Mouse (Mus musculus) C2C12 (cell line): ENCODE measurements around the gene Eno1. TPM values are rescaled to one million over a fixed set of nuclear protein-coding genes. Genes with fewer than 3 reads are reported as not detected.
A peak's percentile ranks its signal among the peaks of the same experiment; 100 is the strongest.

Source experiments
- H3K27me3 ChIP-seq: one replicate; pipeline ENCODE4 v1.6.1; 2011; ENCODE audit not compliant: control insufficient read depth, insufficient read depth, insufficient read length
- H3K36me3 ChIP-seq: one replicate; pipeline ENCODE4 v1.6.1; 2011; ENCODE audit not compliant: control insufficient read depth, insufficient read depth
- H3K4me3 ChIP-seq: one replicate; pipeline ENCODE4 v1.5.1; 2011; ENCODE audit warnings: mild to moderate bottlenecking, control low read depth; ENCODE audit not compliant: poor library complexity, insufficient read depth, severe bottlenecking
- H3K79me2 ChIP-seq: one replicate; pipeline ENCODE4 v1.6.1; 2011; ENCODE audit not compliant: control insufficient read depth, insufficient read depth
- H3K79me3 ChIP-seq: one replicate; pipeline ENCODE4 v1.6.1; 2011; ENCODE audit warnings: low read depth, control low read depth
- H3ac ChIP-seq: one replicate; pipeline ENCODE3; 2011; ENCODE audit warnings: low read depth; ENCODE audit not compliant: control insufficient read depth, insufficient read length
- CEBPB ChIP-seq: IDR thresholded peaks from one replicate; pipeline ENCODE4 v1.6.1; 2011; ENCODE audit warnings: low read depth, mild to moderate bottlenecking, control low read depth, moderate library complexity
- CTCF ChIP-seq: IDR thresholded peaks from one replicate; pipeline ENCODE4 v1.5.1; 2011; ENCODE audit not compliant: control insufficient read depth, insufficient read depth, insufficient read length
- FOSL1 ChIP-seq: IDR thresholded peaks from one replicate; pipeline ENCODE4 v1.8.0; 2011; ENCODE audit warnings: mild to moderate bottlenecking, low read length; ENCODE audit not compliant: poor library complexity, insufficient read depth, severe bottlenecking
- MAX ChIP-seq: IDR thresholded peaks from one replicate; pipeline ENCODE4 v1.6.1; 2011; ENCODE audit warnings: mild to moderate bottlenecking, control low read depth
- MYOD1 ChIP-seq: IDR thresholded peaks from one replicate; pipeline ENCODE4 v1.6.1; 2011; ENCODE audit warnings: low read depth; ENCODE audit not compliant: control insufficient read depth, insufficient read length
- MYOG ChIP-seq: IDR thresholded peaks from one replicate; pipeline ENCODE4 v1.6.1; 2011; ENCODE audit not compliant: control insufficient read depth, insufficient read length; ENCODE audit errors: extremely low read depth
- USF1 ChIP-seq: IDR thresholded peaks from one replicate; pipeline ENCODE4 v1.6.1; 2011; ENCODE audit warnings: low read depth, mild to moderate bottlenecking, control low read depth, moderate library complexity
- polyA plus RNA-seq: library from polyadenylated mRNA; unstranded; fragments of >200 nt; fragmentation: generic; extraction: Trizol; gene quantifications from one replicate; pipeline ENCODE4 v1.2.1, GENCODE M21; 2012; ENCODE audit warnings: missing spikeins

Gene Eno1
- polyA plus RNA-seq, 1 experiment: 1,471 TPM

- Histone ChIP-seq H3K36me3 (no peaks in the 10 kb centered on the region), H3K79me2 (no peaks in the 10 kb centered on the region), H3K4me3 (no peak overlapping the region), H3K79me3 (no peaks in the 10 kb centered on the region), H3K27me3 (peaks cover 52% of the 10 kb centered on the region), H3ac (no peak overlapping the region)
- no peak for TF ChIP-seq MYOD1
- no peak for TF ChIP-seq MAX
- no peak for TF ChIP-seq MYOG
- TF ChIP-seq FOSL1: no peak
- TF ChIP-seq USF1: no peak
- TF ChIP-seq CTCF: no peak
- TF ChIP-seq CEBPB: no peak
These were observed 33.8 kb upstream of the Eno1 start for GRCm38 (mm10) chr4:150202702-150203101.

GRCm38 (mm10) chr4:150204877-150205276, 31.6 kb upstream of the Eno1 start:
- Histone ChIP-seq H3K36me3 (no peaks in the 10 kb centered on the region), H3K4me3 (no peak overlapping the region), H3K79me3 (no peaks in the 10 kb centered on the region), H3K27me3 (peaks cover 48% of the 10 kb centered on the region), H3ac (no peak overlapping the region), H3K79me2 (no peaks in the 10 kb centered on the region)
- no peak for TF ChIP-seq MAX
- TF ChIP-seq FOSL1: no peak
- TF ChIP-seq MYOG: no peak
- no peak for TF ChIP-seq CTCF

- TF ChIP-seq MYOD1 (no peak), USF1 (no peak), MYOG (no peak), MAX (no peak), FOSL1 (no peak)
- no peak overlapping the region for H3K4me3 ChIP-seq
- no peaks in the 10 kb centered on the region for H3K36me3 ChIP-seq
- H3K79me2 ChIP-seq: no peaks in the 10 kb centered on the region
- H3ac ChIP-seq: no peak overlapping the region
- H3K79me3 ChIP-seq: no peaks in the 10 kb centered on the region
- peaks cover 13% of the 10 kb centered on the region for H3K27me3 ChIP-seq
These were observed 26.8 kb upstream of the Eno1 start for GRCm38 (mm10) chr4:150209751-150210150.

- Histone ChIP-seq H3K79me3 (no peaks in the 10 kb centered on the region), H3K36me3 (no peaks in the 10 kb centered on the region), H3K27me3 (peaks cover 7% of the 10 kb centered on the region), H3K79me2 (no peaks in the 10 kb centered on the region), H3ac (no peak overlapping the region), H3K4me3 (no peak overlapping the region)
- TF ChIP-seq MYOD1 (no peak), CTCF (peak; percentile 4), FOSL1 (no peak), CEBPB (no peak), MYOG (no peak)
These were observed 26.2 kb upstream of the Eno1 start for GRCm38 (mm10) chr4:150210306-150210705.

GRCm38 (mm10) chr4:150211930-150212552, 24.5 kb upstream of the Eno1 start:
- H3ac ChIP-seq: no peak overlapping the region
- no peak overlapping the region for H3K4me3 ChIP-seq
- TF ChIP-seq MAX: no peak
- no peak for TF ChIP-seq CEBPB
- no peak for TF ChIP-seq FOSL1
- no peak for TF ChIP-seq CTCF
- no peak for TF ChIP-seq MYOG
- TF ChIP-seq USF1: no peak
- TF ChIP-seq MYOD1: no peak
- peaks cover under 1% of the 10 kb centered on the region for H3K27me3 ChIP-seq
- no peaks in the 10 kb centered on the region for H3K79me2 ChIP-seq
- no peaks in the 10 kb centered on the region for H3K79me3 ChIP-seq
- H3K36me3 ChIP-seq: no peaks in the 10 kb centered on the region

- H3K36me3 ChIP-seq: no peaks in the 10 kb centered on the region
- no peak overlapping the region for H3ac ChIP-seq
- H3K79me2 ChIP-seq: no peaks in the 10 kb centered on the region
- H3K79me3 ChIP-seq: no peaks in the 10 kb centered on the region
- H3K4me3 ChIP-seq: no peak overlapping the region
- no peaks in the 10 kb centered on the region for H3K27me3 ChIP-seq
- TF ChIP-seq USF1: no peak
- no peak for TF ChIP-seq MYOD1
- TF ChIP-seq CTCF: no peak
These were observed 24.0 kb upstream of the Eno1 start for GRCm38 (mm10) chr4:150212553-150212971.
